Mouse (Mus musculus): ENCODE data around the gene Spon1. TPM values are rescaled to one million over a fixed set of nuclear protein-coding genes. Genes with fewer than 3 reads are reported as not detected.

Gene Spon1
- total and polyA plus RNA-seq, 3 experiments, result not detected

DNA sequence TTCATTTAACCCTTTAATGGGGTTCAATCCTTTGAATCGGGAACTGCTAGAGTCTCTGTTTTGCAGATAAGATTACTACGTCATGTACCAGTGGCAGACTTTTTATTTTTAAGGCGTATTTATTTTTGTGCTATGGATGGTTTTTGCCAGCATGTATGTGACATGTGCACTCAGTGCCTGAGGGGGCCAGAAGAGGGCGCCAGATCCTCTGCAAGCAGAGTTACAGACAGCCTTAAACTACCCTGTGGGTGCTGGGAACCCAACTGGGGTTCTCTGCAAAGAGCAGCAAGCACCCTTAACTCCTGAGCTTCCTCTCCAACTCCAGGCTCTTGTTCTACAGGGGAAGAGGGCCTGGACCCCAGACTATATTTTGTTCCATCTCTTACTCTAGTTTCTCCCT, 23.2 kb upstream of the Spon1 start:
- DNase-seq (ENCODE audit: low read depth, low spot score), result peak; percentile 5
- H3K9me3 ChIP-seq (replicated peaks; ENCODE audit: insufficient read depth, low read length), result no peaks in the 10 kb centered on the region
- H3K4me3 ChIP-seq (ENCODE audit: control insufficient read depth in 1 of 2, insufficient read depth in 1 of 2, low read depth in 2 of 2, low read length in 2 of 2), result no peak overlapping the region
- no peaks in the 10 kb centered on the region for H3K36me3 ChIP-seq (ENCODE audit: control insufficient read depth in 1 of 2, insufficient read depth in 2 of 2, low read length in 2 of 2)
- TF ChIP-seq SIN3A (IDR thresholded peaks at IDR 0.05; ENCODE audit: low read length) (no peak), CTCF (IDR thresholded peaks at IDR 0.05 in 2 of 3, conservative IDR thresholded peaks at IDR 0.05 in 1 of 3; ENCODE audit: control insufficient read depth in 1 of 3, insufficient read depth in 1 of 3, low read depth in 2 of 3, low read length in 3 of 3, poor library complexity in 1 of 3, severe bottlenecking in 1 of 3) (peak in 2 of 3 experiments; percentile 24 to 39; a peak in 3 of 6 replicates)
- no peaks in the 10 kb centered on the region for H3K79me2 ChIP-seq (ENCODE audit: control insufficient read depth, insufficient read depth, low read length, poor library complexity)
- H3K4me1 ChIP-seq (ENCODE audit: control insufficient read depth in 1 of 2, insufficient read depth in 2 of 2, low read length in 2 of 2), result no peaks in the 10 kb centered on the region
- H3K27ac ChIP-seq (ENCODE audit: control insufficient read depth, low read depth, low read length), result no peak overlapping the region
- H3K27me3 ChIP-seq (ENCODE audit: control insufficient read depth in 1 of 2, insufficient read depth in 2 of 2, low read length in 2 of 2), result no peaks in the 10 kb centered on the region
- H3K9ac ChIP-seq (ENCODE audit: control insufficient read depth, low read depth, low read length, poor library complexity, severe bottlenecking), result no peak overlapping the region

- Histone ChIP-seq H3K36me3 (ENCODE audit: control insufficient read depth in 1 of 2, insufficient read depth in 2 of 2, low read length in 2 of 2) (no peaks in the 10 kb centered on the region), H3K4me1 (ENCODE audit: control insufficient read depth in 1 of 2, insufficient read depth in 2 of 2, low read length in 2 of 2) (no peaks in the 10 kb centered on the region), H3K27ac (ENCODE audit: control insufficient read depth, low read depth, low read length) (no peak overlapping the region), H3K27me3 (ENCODE audit: control insufficient read depth in 1 of 2, insufficient read depth in 2 of 2, low read length in 2 of 2) (no peaks in the 10 kb centered on the region), H3K9me3 (replicated peaks; ENCODE audit: insufficient read depth, low read length) (no peaks in the 10 kb centered on the region), H3K79me2 (ENCODE audit: control insufficient read depth, insufficient read depth, low read length, poor library complexity) (no peaks in the 10 kb centered on the region), H3K4me3 (ENCODE audit: control insufficient read depth in 1 of 2, insufficient read depth in 1 of 2, low read depth in 2 of 2, low read length in 2 of 2) (no peak overlapping the region), H3K9ac (ENCODE audit: control insufficient read depth, low read depth, low read length, poor library complexity, severe bottlenecking) (no peak overlapping the region)
- no peak for DNase-seq (ENCODE audit: low read depth, low spot score)
- TF ChIP-seq MAZ (IDR thresholded peaks at IDR 0.05; ENCODE audit: low read depth, low read length) (no peak), ZNF384 (IDR thresholded peaks at IDR 0.05; ENCODE audit: low read depth, low read length) (no peak), ELF1 (IDR thresholded peaks at IDR 0.05; ENCODE audit: low read depth, low read length) (no peak), MEF2A (IDR thresholded peaks at IDR 0.05; ENCODE audit: extremely low read depth, insufficient replicate concordance, low read depth, low read length, poor library complexity, severe bottlenecking) (no peak), GABPA (IDR thresholded peaks at IDR 0.05; ENCODE audit: low read depth, low read length) (no peak), USF2 (IDR thresholded peaks at IDR 0.05; ENCODE audit: borderline replicate concordance in 1 of 2, insufficient read depth in 1 of 2, low read depth in 1 of 2, low read length in 2 of 2) (no peak), HCFC1 (IDR thresholded peaks at IDR 0.05; ENCODE audit: low read depth, low read length) (no peak), USF1 (IDR thresholded peaks at IDR 0.05; ENCODE audit: low read depth, low read length) (no peak), E2F4 (IDR thresholded peaks at IDR 0.05; ENCODE audit: borderline replicate concordance, low read depth, low read length) (no peak), RCOR1 (IDR thresholded peaks at IDR 0.05; ENCODE audit: low read depth, low read length) (no peak), KAT2A (conservative IDR thresholded peaks at IDR 0.05; ENCODE audit: low read depth, low read length) (no peak), TBP (IDR thresholded peaks at IDR 0.05; ENCODE audit: low read depth, low read length) (no peak), CTCF (IDR thresholded peaks at IDR 0.05 in 2 of 3, conservative IDR thresholded peaks at IDR 0.05 in 1 of 3; ENCODE audit: control insufficient read depth in 1 of 3, insufficient read depth in 1 of 3, low read depth in 2 of 3, low read length in 3 of 3, poor library complexity in 1 of 3, severe bottlenecking in 1 of 3) (no peak), MYC (IDR thresholded peaks at IDR 0.05; ENCODE audit: low read depth, low read length) (no peak)
Observed at GRCm38 (mm10) chr7:113743982-113744381, 21.8 kb upstream of the Spon1 start.

All from MEL (cell line).